ENCODE assay signal across 26 mouse cellular contexts in genomic region chr7:43571216-43571615, GRCm38 (mm10). TPM values are rescaled to one million over a fixed set of nuclear protein-coding genes. Genes with fewer than 3 reads are reported as not detected.
DNase-seq lines count a peak whose midpoint lies in the region; ATAC-seq and TF ChIP-seq lines count a peak whose summit lies in the region.
"Had no signal": no experiment of that assay in that cellular context is flagged by ENCODE, and none has a peak within 500 bp of the region (broad histone marks: within the 10 kb centered on the region; RNA-seq: fewer than 3 reads in every experiment).

No protein-coding gene starts in this region.

- H3K27ac ChIP-seq in cerebellum, adult 2 months (ENCODE audit: insufficient read depth, low read length): no peak overlapping the region
- H3K27ac ChIP-seq: embryonic facial prominence, embryonic 13.5 days; embryonic facial prominence, embryonic 15.5 days; forebrain, embryonic 10.5 days; forebrain, embryonic 12.5 days had no signal

- TF ChIP-seq CTCF in cerebellum, adult 2 months (IDR thresholded peaks at IDR 0.05; ENCODE audit: borderline replicate concordance, insufficient read depth, low read depth, low read length): no peak

- no peaks in the 10 kb centered on the region for H3K27me3 ChIP-seq in cerebellum, adult 2 months (ENCODE audit: control insufficient read depth, insufficient read depth, low read length)
- H3K27me3 ChIP-seq: embryonic facial prominence, embryonic 13.5 days; embryonic facial prominence, embryonic 15.5 days; forebrain, embryonic 12.5 days; Patski had no signal

- intact Hi-C loops in heart, postnatal 14 days (cut with DNase I): no loop called here

- H3K4me1 ChIP-seq in cerebellum, adult 2 months (ENCODE audit: control insufficient read depth, insufficient read depth, low read length): no peaks in the 10 kb centered on the region
- H3K4me1 ChIP-seq: embryonic facial prominence, embryonic 13.5 days; embryonic facial prominence, embryonic 15.5 days; forebrain, embryonic 10.5 days; forebrain, embryonic 12.5 days had no signal

- WGBS in cerebellum, adult 2 months: 97% methylated on average over 2 of the region's 2 CpGs

- DNase-seq in heart, adult 11 months: peak; percentile 5
- DNase-seq in heart, postnatal 14 days: no peak
- peak; percentile 51 for DNase-seq in 416B (ENCODE audit: low read depth)
- DNase-seq in cerebellum, adult 11 months: no peak
- no peak for DNase-seq in kidney, adult 11 months
- no peak for DNase-seq in cerebellum, adult 2 months
- DNase-seq: adrenal gland, postnatal 10 days; adrenal gland, postnatal 25 days; cerebellum, adult 11-12 months; cerebellum, adult 8-10 months; cerebellum, adult 9-11 months; cerebellum, postnatal 14 days; cerebellum, postnatal 36 days; embryo, embryonic 11 days had no signal

- H3K4me3 ChIP-seq in cerebellum, adult 2 months (replicated peaks; ENCODE audit: insufficient read depth, low read depth, low read length): no peak overlapping the region
- H3K4me3 ChIP-seq: embryonic facial prominence, embryonic 13.5 days; embryonic facial prominence, embryonic 15.5 days; erythroblast, embryonic 14.5 days; forebrain, embryonic 10.5 days; forebrain, embryonic 12.5 days had no signal

- ATAC-seq in granulocyte monocyte progenitor cell, adult 5-6 weeks (replicated peaks; ENCODE audit: poor library complexity, severe bottlenecking): peak; percentile 44
- ATAC-seq: activated CD4-positive, CD25-positive, alpha-beta regulatory T cell, adult 4 months; forebrain, embryonic 14.5 days; forebrain, embryonic 16.5 days; Patski had no signal

- no peak for TF ChIP-seq POLR2A in cerebellum, adult 2 months (IDR thresholded peaks at IDR 0.05; ENCODE audit: borderline replicate concordance, insufficient read depth, low read length)

RNA-seq across cellular contexts. Expression of gene Zfp719, which starts 8.2 kb away (rescaled TPM):
- 1 to 10 TPM; 5.8 to 7.3 TPM for total RNA-seq in heart, postnatal 14 days (2021)
- total RNA-seq in granulocyte monocyte progenitor cell, adult 5-6 weeks (2014; fragmentation: Nextera tagmentation): 9.9 and 19.2 TPM in 2 replicates
- total RNA-seq in granulocyte monocyte progenitor cell, adult 5-6 weeks (2017): 7.8 and 10.8 TPM in 2 replicates
- polyA plus RNA-seq in cerebellum, adult 2 months (2012; rRNA removed): 11.6 and 13.2 TPM in 2 replicates
- polyA plus RNA-seq: erythroblast, embryonic 14.5 days had no signal

RNA-seq across cellular contexts. Expression of gene Zfp658, which starts 9.2 kb away (rescaled TPM):
- under 1 TPM; 0.98 to 1.00 TPM for total RNA-seq in heart, postnatal 14 days (2021)
- 1.7 and 1.9 TPM in 2 replicates for total RNA-seq in granulocyte monocyte progenitor cell, adult 5-6 weeks (2014; fragmentation: Nextera tagmentation)
- total RNA-seq in granulocyte monocyte progenitor cell, adult 5-6 weeks (2017): 0.98 and 1.5 TPM in 2 replicates
- 10.3 and 10.9 TPM in 2 replicates for polyA plus RNA-seq in cerebellum, adult 2 months (2012; rRNA removed)
- total RNA-seq: MEL had no signal
- polyA plus RNA-seq: erythroblast, embryonic 14.5 days had no signal

RNA-seq across cellular contexts. Expression of gene Cd33, which starts 27.0 kb away (rescaled TPM):
- 1 to 10 TPM; 3.7 to 4.1 TPM for total RNA-seq in heart, postnatal 14 days (2021)
- total RNA-seq in granulocyte monocyte progenitor cell, adult 5-6 weeks (2014; fragmentation: Nextera tagmentation): 4.0 and 5.7 TPM in 2 replicates
- 2.9 and 4.1 TPM in 2 replicates for total RNA-seq in granulocyte monocyte progenitor cell, adult 5-6 weeks (2017)
- polyA plus RNA-seq in cerebellum, adult 2 months (2012; rRNA removed): 1.9 and 2.4 TPM in 2 replicates
- total RNA-seq: MEL had no signal
- polyA plus RNA-seq: activated CD4-positive, CD25-positive, alpha-beta regulatory T cell, adult 4 months; erythroblast, embryonic 14.5 days had no signal

RNA-seq across cellular contexts. Expression of gene Zfp819, which starts 35.8 kb away (rescaled TPM):
- total RNA-seq in heart, postnatal 14 days (2021): not detected
- total RNA-seq in granulocyte monocyte progenitor cell, adult 5-6 weeks (2014; fragmentation: Nextera tagmentation): 1.4 TPM in 1 of 2 replicates, not detected in the other
- 0.17 and 0.98 TPM in 2 replicates for total RNA-seq in granulocyte monocyte progenitor cell, adult 5-6 weeks (2017)
- polyA plus RNA-seq in cerebellum, adult 2 months (2012; rRNA removed): 0.05 and 0.10 TPM in 2 replicates
- total RNA-seq: adrenal gland, postnatal 25 days; MEL had no signal
- polyA plus RNA-seq: C2C12; embryonic facial prominence, embryonic 13.5 days had no signal

Comparison
In these comparisons a context has a peak if more than half of its experiments do, and no peak if none do; other contexts are left out.
1. DNase-seq: peak in heart, adult 11 months (single experiment) and 416B (single experiment); none in heart, postnatal 14 days (0 of 2), cerebellum, adult 11 months (single experiment), kidney, adult 11 months (single experiment) and cerebellum, adult 2 months (0 of 2).